Mouse (Mus musculus) kidney, embryonic 16.5 days (tissue): ENCODE measurements around the gene Gtf2a1l. TPM values are rescaled to one million over a fixed set of nuclear protein-coding genes. Genes with fewer than 3 reads are reported as not detected.

ENCODE experiments used
- ATAC-seq: fragments of 200-750 bp; cut with Nextera tagmentation; 2 replicates; pipeline ENCODE4 v1.8.0; 2017; ENCODE audit warnings: moderate TSS enrichment; ENCODE audit not compliant: low FRiP score, low TSS enrichment
- H3K27ac ChIP-seq: fragments of 300-500 bp; sonication (generic); 2 replicates; pipeline ENCODE4 v1.5.1; 2014; ENCODE audit warnings: low read length
- H3K27me3 ChIP-seq: fragments of 300-500 bp; sonication (generic); 2 replicates; pipeline ENCODE4 v1.6.1; 2014; ENCODE audit warnings: low read length, control low read depth, mixed read lengths; ENCODE audit not compliant: insufficient read depth
- H3K36me3 ChIP-seq: fragments of 300-500 bp; sonication (generic); 2 replicates; pipeline ENCODE4 v1.6.1; 2014; ENCODE audit warnings: low read length, control low read depth, mixed read lengths; ENCODE audit not compliant: insufficient read depth
- H3K4me1 ChIP-seq: fragments of 300-500 bp; sonication (generic); 2 replicates; pipeline ENCODE4 v1.6.1; 2014; ENCODE audit warnings: low read length, control low read depth, mixed read lengths; ENCODE audit not compliant: insufficient read depth
- H3K4me2 ChIP-seq: fragments of 300-500 bp; sonication (generic); replicated peaks from 2 replicates; pipeline ENCODE4 v1.6.1; 2014; ENCODE audit warnings: low read depth, low read length
- H3K4me3 ChIP-seq: fragments of 300-500 bp; sonication (generic); 2 replicates; pipeline ENCODE4 v1.5.1; 2014; ENCODE audit warnings: mild to moderate bottlenecking, low read length
- H3K9ac ChIP-seq: fragments of 300-500 bp; sonication (generic); replicated peaks from 2 replicates; pipeline ENCODE4 v1.6.1; 2014; ENCODE audit warnings: low read length
- H3K9me3 ChIP-seq: fragments of 300-500 bp; sonication (generic); 2 replicates; pipeline ENCODE4 v1.6.1; 2016; ENCODE audit warnings: low read length, control low read depth
- WGBS: fragments of 180-500 bp; shearing (Covaris S2); extraction: QIAGEN DNeasy Blood & Tissue Kit; methylation state at CpG from one replicate; pipeline ENCODE4 v1.1.7; 2014; 5-methylcytosine and 5-hydroxymethylcytosine counted together
- polyA plus RNA-seq: library from polyadenylated mRNA; unstranded; fragments of >200 nt; fragmentation: Nextera tagmentation; extraction: Ambion mirVana; gene quantifications from 2 replicates; pipeline ENCODE4 v1.2.1, GENCODE M21; 2015

The Gtf2a1l gene
- polyA plus RNA-seq, 1 experiment from 2014 or later, result not detected

- Histone ChIP-seq H3K36me3 (no peaks in the 10 kb centered on the region), H3K4me1 (peaks cover 5% of the 10 kb centered on the region; the same call in 1 of the 2 replicates), H3K9me3 (no peaks in the 10 kb centered on the region), H3K4me3 (peak overlapping the region; percentile 35), H3K27ac (no peak overlapping the region), H3K4me2 (peak overlapping the region; percentile 51), H3K27me3 (no peaks in the 10 kb centered on the region), H3K9ac (peak overlapping the region; percentile 42)
- peak; percentile 46; the same call in 1 of the 2 replicates for ATAC-seq
- WGBS, result 16% methylated on average over 12 of the region's 12 CpGs
Observed at GRCm38 (mm10) chr17:88753472-88753857, 85.0 kb downstream of the Gtf2a1l start.

GRCm38 (mm10) chr17:88755776-88756175 is 87.3 kb downstream of the Gtf2a1l start:
- H3K9me3 ChIP-seq, result no peaks in the 10 kb centered on the region
- peaks cover 5% of the 10 kb centered on the region; the same call in 1 of the 2 replicates for H3K4me1 ChIP-seq
- no peaks in the 10 kb centered on the region for H3K36me3 ChIP-seq
- H3K27ac ChIP-seq, result no peak overlapping the region
- H3K27me3 ChIP-seq, result no peaks in the 10 kb centered on the region
- 55% methylated on average over 6 of the region's 6 CpGs for WGBS
- ATAC-seq, result no peak
- no peak overlapping the region for H3K9ac ChIP-seq
- H3K4me2 ChIP-seq, result no peak overlapping the region
- no peak overlapping the region for H3K4me3 ChIP-seq

GRCm38 (mm10) chr17:88758003-88758437 is 89.6 kb downstream of the Gtf2a1l start:
- no peaks in the 10 kb centered on the region for H3K9me3 ChIP-seq
- peaks cover 5% of the 10 kb centered on the region; the same call in 1 of the 2 replicates for H3K4me1 ChIP-seq
- no peak for ATAC-seq
- H3K27me3 ChIP-seq, result no peaks in the 10 kb centered on the region
- H3K36me3 ChIP-seq, result no peaks in the 10 kb centered on the region
- no peak overlapping the region for H3K27ac ChIP-seq
- 36% methylated on average over 9 of the region's 9 CpGs for WGBS
- H3K4me2 ChIP-seq, result no peak overlapping the region
- H3K4me3 ChIP-seq, result no peak overlapping the region
- no peak overlapping the region for H3K9ac ChIP-seq

GRCm38 (mm10) chr17:88763396-88764135 is 95.1 kb downstream of the Gtf2a1l start:
- Histone ChIP-seq H3K4me3 (no peak overlapping the region), H3K4me1 (no peaks in the 10 kb centered on the region), H3K27ac (no peak overlapping the region), H3K9me3 (peaks cover 3% of the 10 kb centered on the region; the same call in 1 of the 2 replicates), H3K4me2 (no peak overlapping the region), H3K27me3 (no peaks in the 10 kb centered on the region), H3K9ac (no peak overlapping the region), H3K36me3 (no peaks in the 10 kb centered on the region)
- peak; percentile 61; the same call in 1 of the 2 replicates for ATAC-seq
- 29% methylated on average over 5 of the region's 5 CpGs for WGBS

GRCm38 (mm10) chr17:88764136-88764485 is 95.7 kb downstream of the Gtf2a1l start:
- Histone ChIP-seq H3K4me2 (no peak overlapping the region), H3K9me3 (peaks cover 3% of the 10 kb centered on the region; the same call in 1 of the 2 replicates), H3K36me3 (no peaks in the 10 kb centered on the region), H3K27ac (no peak overlapping the region), H3K27me3 (no peaks in the 10 kb centered on the region), H3K9ac (no peak overlapping the region), H3K4me1 (no peaks in the 10 kb centered on the region), H3K4me3 (no peak overlapping the region)
- ATAC-seq, result no peak
- 67% methylated on average over 3 of the region's 3 CpGs for WGBS

Other genes with a start within 250 kb of the Gtf2a1l start
- 14.0 and 15.7 TPM in 2 replicates for gene Foxn2, start 227.9 kb upstream of the Gtf2a1l start, polyA plus RNA-seq
- gene Ppp1r21, start 138.5 kb upstream of the Gtf2a1l start, polyA plus RNA-seq, result 29.6 and 33.1 TPM in 2 replicates
- 6.3 and 9.3 TPM in 2 replicates for gene Ston1, start 71.0 kb upstream of the Gtf2a1l start, polyA plus RNA-seq
- gene Lhcgr, start 123.3 kb downstream of the Gtf2a1l start, polyA plus RNA-seq, result 0.14 and 0.45 TPM in 2 replicates